Mouse (Mus musculus): ENCODE measurements at regions not wholly inside any gene's neighbourhood (a gene's known extent, or its start where the extent isn't known, plus 50 kb on each side); places are given as distances from the start of the nearest gene placed in this dataset.

GRCm38 (mm10) chr6:53126776-53127175 lies 58.3 kb upstream of the Jazf1 start:
- H3K4me1 ChIP-seq: peaks cover 11% of the 10 kb centered on the region
- no peaks in the 10 kb centered on the region for H3K36me3 ChIP-seq (replicated peaks)
- no peak for DNase-seq (ENCODE audit: low spot score)
- no peak overlapping the region for H3K27ac ChIP-seq (replicated peaks)
- no peaks in the 10 kb centered on the region for H3K27me3 ChIP-seq (replicated peaks; ENCODE audit: low read depth, poor library complexity, severe bottlenecking)
- 84% methylated on average over 5 of the region's 5 CpGs for WGBS
- H3K9me3 ChIP-seq: no peaks in the 10 kb centered on the region
- H3K4me3 ChIP-seq: no peak overlapping the region

- H3K4me1 ChIP-seq: no peaks in the 10 kb centered on the region
- H3K27ac ChIP-seq (replicated peaks): no peak overlapping the region
- H3K36me3 ChIP-seq (replicated peaks): no peaks in the 10 kb centered on the region
- 69% methylated on average over 17 of the region's 17 CpGs for WGBS
- no peak for DNase-seq (ENCODE audit: low spot score)
- no peaks in the 10 kb centered on the region for H3K9me3 ChIP-seq
- no peaks in the 10 kb centered on the region for H3K27me3 ChIP-seq (replicated peaks; ENCODE audit: low read depth, poor library complexity, severe bottlenecking)
- H3K4me3 ChIP-seq: no peak overlapping the region
Measured at GRCm38 (mm10) chr6:53124800-53125450, 56.5 kb upstream of the Jazf1 start.

GRCm38 (mm10) chr6:53120385-53120784 lies 52.0 kb upstream of the Jazf1 start:
- Histone ChIP-seq H3K36me3 (replicated peaks) (no peaks in the 10 kb centered on the region), H3K27ac (replicated peaks) (no peak overlapping the region), H3K9me3 (no peaks in the 10 kb centered on the region), H3K4me3 (no peak overlapping the region), H3K4me1 (peaks cover 13% of the 10 kb centered on the region), H3K27me3 (replicated peaks; ENCODE audit: low read depth, poor library complexity, severe bottlenecking) (no peaks in the 10 kb centered on the region)
- DNase-seq (ENCODE audit: low spot score): no peak
- WGBS: 91% methylated on average over 5 of the region's 5 CpGs

All from embryonic facial prominence, embryonic 10.5 days (tissue).